Mouse (Mus musculus): Measurements from ENCODE around the gene Nfia. TPM values are rescaled to one million over a fixed set of nuclear protein-coding genes. Genes with fewer than 3 reads are reported as not detected.
A peak's percentile ranks its signal among the peaks of the same experiment; 100 is the strongest.

Nfia gene
- polyA plus RNA-seq, 1 experiment from 2014 or later = 51.0 TPM

DNA sequence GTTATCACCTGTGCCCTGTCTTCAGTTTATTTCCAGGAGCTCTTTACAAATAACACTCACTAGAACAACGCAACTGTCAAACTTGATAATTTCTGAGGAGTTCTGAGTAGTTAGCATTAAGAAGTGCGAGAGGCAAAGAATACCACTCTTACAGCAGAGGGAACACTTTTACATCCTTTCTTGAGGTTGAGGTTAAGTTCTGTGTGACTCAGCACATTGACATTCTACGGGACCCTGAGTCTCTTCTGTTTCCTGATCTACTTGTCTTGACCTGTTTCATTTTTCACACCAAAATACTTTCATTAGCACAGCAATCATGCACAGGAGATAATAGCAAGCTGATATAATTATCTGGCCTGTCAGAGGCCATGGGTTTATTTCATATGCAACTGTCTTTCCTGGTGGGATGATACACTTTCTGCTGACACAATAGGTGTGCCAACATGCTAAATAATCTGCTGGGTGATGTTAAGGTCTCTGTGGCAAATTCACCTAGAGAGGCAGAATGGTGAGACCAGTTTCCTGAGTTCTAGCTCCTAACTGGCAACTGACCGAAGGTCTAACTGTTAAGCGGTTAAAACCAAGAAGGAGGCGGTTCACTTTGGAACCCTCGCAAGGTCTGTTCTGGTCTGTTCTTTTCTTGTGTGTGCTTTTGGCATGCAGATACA, 59.2 kb downstream of the Nfia start:
- peaks cover 38% of the 10 kb centered on the region for H3K4me1 ChIP-seq
- no peaks in the 10 kb centered on the region for H3K9me3 ChIP-seq
- H3K27ac ChIP-seq = no peak overlapping the region
- 92% methylated on average over 7 of the region's 7 CpGs for WGBS
- no peak for ATAC-seq (ENCODE audit: insufficient number of reproducible peaks, insufficient read depth, low FRiP score, low TSS enrichment)
- no peak overlapping the region for H3K4me2 ChIP-seq (replicated peaks)
- H3K36me3 ChIP-seq = no peaks in the 10 kb centered on the region
- H3K27me3 ChIP-seq = no peaks in the 10 kb centered on the region
- no peak overlapping the region for H3K9ac ChIP-seq
- H3K4me3 ChIP-seq = no peak overlapping the region

DNA sequence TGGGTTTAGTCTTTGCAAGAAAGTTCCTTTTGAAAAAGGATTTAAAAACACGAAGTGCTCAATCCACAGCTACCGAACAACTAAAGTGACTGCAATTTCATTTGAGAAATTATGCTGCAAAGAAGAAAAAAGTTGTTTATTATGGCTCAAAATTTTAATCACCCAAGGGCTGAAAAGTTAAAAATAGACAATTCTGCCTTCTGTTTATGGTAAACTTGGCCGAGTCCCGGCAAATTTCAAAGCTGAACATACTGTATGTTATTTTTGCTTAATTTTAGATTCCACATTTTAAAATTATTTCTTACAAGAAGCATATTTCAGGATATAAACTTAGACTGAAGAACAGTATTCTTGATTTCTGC, 59.7 kb downstream of the Nfia start:
- H3K4me1 ChIP-seq = peaks cover 35% of the 10 kb centered on the region
- no peak overlapping the region for H3K27ac ChIP-seq
- no peaks in the 10 kb centered on the region for H3K36me3 ChIP-seq
- H3K4me3 ChIP-seq = no peak overlapping the region
- H3K4me2 ChIP-seq (replicated peaks) = no peak overlapping the region
- ATAC-seq (ENCODE audit: insufficient number of reproducible peaks, insufficient read depth, low FRiP score, low TSS enrichment) = no peak
- H3K9me3 ChIP-seq = no peaks in the 10 kb centered on the region
- 93% methylated on average over 4 of the region's 4 CpGs for WGBS
- no peaks in the 10 kb centered on the region for H3K27me3 ChIP-seq
- H3K9ac ChIP-seq = no peak overlapping the region

DNA sequence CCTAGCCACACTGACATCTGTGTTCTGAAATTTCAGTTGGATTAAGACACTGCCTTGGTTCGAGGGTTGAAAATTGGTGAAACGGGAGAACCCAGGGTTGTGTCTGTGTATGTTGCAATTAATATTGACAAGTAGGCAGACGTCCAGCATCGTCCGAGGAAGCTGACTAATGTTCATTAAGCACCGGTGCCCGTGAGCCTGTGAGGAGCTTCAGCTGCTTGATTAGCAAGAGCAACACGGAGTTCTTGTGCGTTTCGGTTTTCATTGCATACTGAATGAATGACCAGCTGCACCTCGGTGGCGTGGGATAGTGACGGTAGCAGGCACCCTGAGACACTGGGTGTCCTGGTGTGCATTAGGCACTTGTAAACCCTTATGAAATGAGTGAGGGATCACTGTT, 64.3 kb downstream of the Nfia start:
- Histone ChIP-seq H3K4me1 (peaks cover 43% of the 10 kb centered on the region), H3K27me3 (no peaks in the 10 kb centered on the region)

DNA sequence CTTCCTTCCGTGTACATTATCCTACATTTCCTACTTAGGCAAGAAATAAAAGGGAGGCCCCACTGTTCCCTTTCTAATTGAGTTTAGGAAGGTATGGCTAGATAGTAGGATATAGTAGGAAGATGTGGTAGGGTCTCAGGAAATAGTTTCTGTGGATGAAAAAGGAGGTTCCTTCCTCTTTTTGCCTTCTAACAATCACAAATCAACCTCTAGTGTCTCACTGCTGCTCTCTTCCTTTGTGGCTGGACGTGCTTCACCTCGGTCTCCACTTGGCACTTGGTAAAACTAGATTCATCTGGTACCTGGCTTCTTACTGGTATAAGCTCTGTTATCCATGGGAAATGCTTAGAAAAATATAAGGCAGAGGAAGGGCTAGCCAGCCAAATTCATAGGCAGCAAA, 65.2 kb downstream of the Nfia start:
- H3K27ac ChIP-seq = no peak overlapping the region
- peaks cover 43% of the 10 kb centered on the region for H3K4me1 ChIP-seq
- H3K9me3 ChIP-seq = no peaks in the 10 kb centered on the region
- WGBS = 92% methylated on average over 3 of the region's 3 CpGs
- H3K9ac ChIP-seq = no peak overlapping the region
- H3K4me2 ChIP-seq (replicated peaks) = no peak overlapping the region
- H3K36me3 ChIP-seq = no peaks in the 10 kb centered on the region
- no peak overlapping the region for H3K4me3 ChIP-seq
- ATAC-seq (ENCODE audit: insufficient number of reproducible peaks, insufficient read depth, low FRiP score, low TSS enrichment) = no peak
- H3K27me3 ChIP-seq = no peaks in the 10 kb centered on the region

More for the DNA sequence above, 64.3 kb downstream of the Nfia start:
- Histone ChIP-seq H3K36me3 (no peaks in the 10 kb centered on the region), H3K27ac (no peak overlapping the region), H3K9ac (no peak overlapping the region), H3K9me3 (no peaks in the 10 kb centered on the region), H3K4me2 (replicated peaks) (no peak overlapping the region), H3K4me3 (no peak overlapping the region)
- no peak for ATAC-seq (ENCODE audit: insufficient number of reproducible peaks, insufficient read depth, low FRiP score, low TSS enrichment)
- WGBS = 48% methylated on average over 13 of the region's 13 CpGs

DNA sequence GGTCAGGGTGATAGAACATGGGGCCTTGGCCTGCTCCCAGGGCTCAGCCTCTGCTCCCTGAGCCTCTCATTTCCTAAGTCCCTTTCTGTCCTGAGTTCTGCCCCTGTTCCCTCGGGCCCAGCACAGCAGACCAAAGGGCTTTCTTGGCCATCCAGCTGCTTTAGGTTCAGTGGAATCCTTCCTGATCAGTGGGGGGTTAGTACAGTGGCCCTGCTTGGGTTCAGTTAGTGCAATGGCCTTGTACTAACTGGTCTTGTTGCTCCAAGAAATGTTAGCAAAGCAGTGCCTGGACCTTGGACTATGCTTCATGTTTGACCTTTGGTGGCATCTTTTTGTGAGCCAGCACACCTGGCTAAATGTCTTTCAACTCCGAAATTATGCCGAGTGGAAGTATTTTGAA, 66.1 kb downstream of the Nfia start:
- ATAC-seq (ENCODE audit: insufficient number of reproducible peaks, insufficient read depth, low FRiP score, low TSS enrichment) = no peak
- Histone ChIP-seq H3K27ac (no peak overlapping the region), H3K4me3 (no peak overlapping the region), H3K9ac (no peak overlapping the region), H3K27me3 (no peaks in the 10 kb centered on the region), H3K4me2 (replicated peaks) (no peak overlapping the region), H3K36me3 (no peaks in the 10 kb centered on the region), H3K4me1 (peaks cover 45% of the 10 kb centered on the region), H3K9me3 (no peaks in the 10 kb centered on the region)
- WGBS = 65% methylated on average over 3 of the region's 3 CpGs

DNA sequence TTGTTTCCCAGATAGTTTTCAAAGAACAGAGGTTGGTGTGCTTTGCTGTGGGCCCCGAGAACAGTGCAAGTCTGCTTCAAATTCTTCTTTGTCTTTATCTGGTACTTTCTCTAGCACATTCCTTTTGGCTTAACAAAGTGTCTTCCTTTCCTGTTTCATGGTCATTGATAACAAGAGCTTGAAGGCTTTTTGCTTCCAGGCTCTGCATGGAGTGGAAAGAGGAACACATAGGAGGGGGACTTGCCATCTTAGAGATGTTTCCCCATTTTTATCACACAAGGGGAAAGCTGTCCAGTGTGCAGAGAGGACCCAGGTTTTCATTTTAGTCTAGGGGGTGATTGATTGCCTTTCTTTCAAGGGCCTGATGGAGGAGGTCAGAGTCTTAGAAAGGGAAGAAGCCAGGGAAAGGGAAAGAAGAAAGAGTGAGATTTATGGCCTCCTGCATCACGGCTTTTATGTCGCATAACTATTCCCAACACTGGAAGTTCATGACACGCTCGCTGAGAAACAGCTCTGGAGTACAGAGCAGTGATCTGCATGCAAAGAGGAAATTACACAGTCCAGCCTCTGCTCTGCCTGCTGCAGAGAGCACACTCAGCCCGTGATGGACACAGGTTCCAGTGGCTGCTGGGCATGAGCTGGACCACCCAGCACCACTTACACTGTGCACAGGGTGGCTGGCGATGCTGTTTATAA, 67.0 kb downstream of the Nfia start:
- no peak overlapping the region for H3K9ac ChIP-seq
- no peaks in the 10 kb centered on the region for H3K9me3 ChIP-seq
- WGBS = 69% methylated on average over 7 of the region's 7 CpGs
- no peaks in the 10 kb centered on the region for H3K27me3 ChIP-seq
- no peak overlapping the region for H3K4me2 ChIP-seq (replicated peaks)
- no peak overlapping the region for H3K4me3 ChIP-seq
- peaks cover 48% of the 10 kb centered on the region for H3K4me1 ChIP-seq
- no peak for ATAC-seq (ENCODE audit: insufficient number of reproducible peaks, insufficient read depth, low FRiP score, low TSS enrichment)
- H3K36me3 ChIP-seq = no peaks in the 10 kb centered on the region
- peak overlapping the region; percentile 14; the same call in 1 of the 2 replicates for H3K27ac ChIP-seq

DNA sequence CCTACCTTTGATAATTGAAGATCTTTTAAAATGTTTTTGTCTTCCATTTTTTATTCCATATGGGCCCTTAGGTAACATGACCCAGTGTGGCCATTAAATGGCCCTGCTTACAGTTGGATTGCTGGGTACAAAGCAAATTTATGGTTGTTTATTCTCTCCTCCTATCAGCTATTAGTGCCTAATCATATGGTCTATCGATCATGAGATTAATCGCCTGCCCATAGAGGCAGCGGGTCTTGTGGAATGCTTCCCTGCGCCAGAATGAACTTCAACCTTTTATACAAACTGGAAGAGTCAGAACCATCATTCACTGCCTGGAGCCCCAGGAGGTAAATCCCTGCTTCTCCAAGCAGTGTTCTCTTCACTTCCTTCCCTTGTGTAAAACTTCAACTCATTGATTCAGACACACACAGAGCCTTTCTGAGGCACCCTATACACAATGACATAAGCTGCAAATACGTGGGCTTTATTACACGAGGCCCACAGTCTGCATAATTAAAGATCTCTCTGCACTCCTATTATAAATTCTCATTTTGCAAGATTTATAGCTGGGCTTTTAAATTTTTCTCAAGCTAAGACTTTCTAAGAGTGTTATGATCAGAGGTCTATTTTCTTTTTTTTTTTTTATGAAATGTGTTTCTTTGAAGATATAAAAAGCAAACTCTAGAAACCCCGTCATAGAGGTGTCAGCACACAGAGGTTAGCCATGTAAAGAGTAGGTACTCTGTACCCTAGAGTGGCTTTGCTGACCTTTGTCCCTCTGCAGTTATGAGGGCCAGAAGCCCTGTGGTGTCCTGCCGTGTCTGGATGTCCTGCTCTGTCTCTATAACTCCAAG, 67.9 kb downstream of the Nfia start:
- Histone ChIP-seq H3K4me2 (replicated peaks) (no peak overlapping the region), H3K27me3 (no peaks in the 10 kb centered on the region), H3K4me3 (no peak overlapping the region), H3K36me3 (no peaks in the 10 kb centered on the region), H3K4me1 (peaks cover 52% of the 10 kb centered on the region), H3K9me3 (no peaks in the 10 kb centered on the region), H3K9ac (no peak overlapping the region), H3K27ac (no peak overlapping the region)
- no peak for ATAC-seq (ENCODE audit: insufficient number of reproducible peaks, insufficient read depth, low FRiP score, low TSS enrichment)
- WGBS = 64% methylated on average over 8 of the region's 8 CpGs

DNA sequence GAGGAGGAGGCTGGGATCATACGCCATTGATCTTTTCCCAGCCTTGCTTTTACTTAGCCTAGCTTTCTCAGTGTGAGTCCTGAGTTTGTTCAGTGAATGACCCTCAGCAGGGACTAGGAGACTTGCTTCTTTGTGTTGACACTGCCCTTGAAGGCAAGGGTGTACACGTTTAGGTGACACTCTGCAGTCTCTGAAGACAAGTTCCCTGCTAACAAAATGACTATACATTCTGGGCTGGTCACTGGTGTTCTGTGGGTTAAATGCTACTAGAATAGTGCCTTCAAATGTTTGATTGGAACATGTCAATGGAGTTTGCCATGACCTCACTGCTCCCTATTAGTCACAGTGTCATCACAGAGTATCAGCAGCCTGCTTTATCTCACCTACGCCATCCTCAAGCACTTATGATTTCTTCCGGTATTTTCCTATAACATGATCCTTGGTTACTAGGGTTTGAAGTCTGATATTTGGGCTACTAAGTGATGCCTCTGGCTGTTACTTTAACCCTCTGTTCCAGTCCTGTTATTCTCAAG, 68.6 kb downstream of the Nfia start:
- Histone ChIP-seq H3K27ac (no peak overlapping the region), H3K9me3 (no peaks in the 10 kb centered on the region), H3K4me2 (replicated peaks) (no peak overlapping the region), H3K27me3 (no peaks in the 10 kb centered on the region), H3K9ac (no peak overlapping the region), H3K4me3 (no peak overlapping the region), H3K4me1 (peaks cover 56% of the 10 kb centered on the region), H3K36me3 (no peaks in the 10 kb centered on the region)
- no peak for ATAC-seq (ENCODE audit: insufficient number of reproducible peaks, insufficient read depth, low FRiP score, low TSS enrichment)
- 64% methylated on average over 4 of the region's 4 CpGs for WGBS

DNA sequence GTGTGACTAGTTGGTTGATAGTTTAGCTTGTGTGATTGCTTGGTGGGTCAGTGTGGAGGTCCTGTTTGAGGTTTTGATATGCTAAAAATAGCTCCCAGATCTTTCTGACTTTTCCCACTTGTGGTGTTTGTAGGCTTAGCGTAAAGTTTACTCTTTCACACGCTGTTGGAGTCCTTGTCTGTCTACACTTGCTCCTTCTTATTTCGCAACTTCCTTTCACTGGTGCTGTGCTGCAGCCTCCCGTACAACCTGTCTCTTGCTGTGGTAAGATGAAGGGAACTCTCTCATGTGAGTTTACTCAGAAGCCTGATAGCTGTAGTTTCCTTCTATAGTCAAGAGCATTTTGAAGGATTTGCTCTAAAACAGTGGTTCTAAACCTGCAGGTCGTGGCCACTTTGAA, 69.2 kb downstream of the Nfia start:
- H3K9me3 ChIP-seq = no peaks in the 10 kb centered on the region
- H3K4me3 ChIP-seq = no peak overlapping the region
- H3K4me1 ChIP-seq = peaks cover 57% of the 10 kb centered on the region
- no peak overlapping the region for H3K27ac ChIP-seq
- no peak overlapping the region for H3K9ac ChIP-seq
- 72% methylated on average over 5 of the region's 5 CpGs for WGBS
- H3K27me3 ChIP-seq = no peaks in the 10 kb centered on the region
- H3K36me3 ChIP-seq = no peaks in the 10 kb centered on the region
- no peak for ATAC-seq (ENCODE audit: insufficient number of reproducible peaks, insufficient read depth, low FRiP score, low TSS enrichment)
- H3K4me2 ChIP-seq (replicated peaks) = no peak overlapping the region

DNA sequence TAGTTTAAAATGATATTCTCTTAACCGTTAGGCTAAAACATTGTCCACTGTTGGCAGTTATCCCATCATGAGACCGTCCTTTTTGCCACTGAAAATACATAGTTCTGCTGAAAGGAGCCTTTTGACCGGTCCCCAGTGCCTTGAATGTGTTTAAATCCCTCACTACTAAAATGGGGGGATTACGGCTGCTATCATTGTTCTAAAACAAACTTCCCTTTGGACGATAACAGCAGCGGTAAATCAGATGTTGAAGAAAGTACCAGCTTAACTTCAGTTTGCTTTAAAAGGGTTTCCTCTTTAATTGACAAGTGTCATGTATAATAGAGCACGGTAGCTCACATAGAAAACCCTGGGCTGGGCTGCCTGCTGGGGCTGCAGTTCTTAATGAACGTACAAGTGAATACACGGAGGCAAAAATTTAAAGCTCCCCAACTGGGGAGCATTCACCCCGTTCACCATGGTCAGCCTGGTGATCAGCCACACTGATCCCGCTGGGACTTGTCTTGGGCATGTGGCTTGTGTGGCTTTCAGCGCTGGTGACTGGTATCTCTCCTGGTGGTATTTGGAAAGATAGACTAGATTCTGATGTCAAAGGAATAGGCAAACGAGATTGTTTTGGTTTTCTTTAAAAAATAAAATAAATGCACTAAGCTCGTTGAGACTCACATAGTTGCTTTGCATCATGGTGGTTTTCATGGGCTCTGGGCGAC, 71.6 kb downstream of the Nfia start:
- no peak overlapping the region for H3K9ac ChIP-seq
- 42% methylated on average over 15 of the region's 15 CpGs for WGBS
- peaks cover 54% of the 10 kb centered on the region for H3K4me1 ChIP-seq
- H3K9me3 ChIP-seq = no peaks in the 10 kb centered on the region
- ATAC-seq (ENCODE audit: insufficient number of reproducible peaks, insufficient read depth, low FRiP score, low TSS enrichment) = no peak
- peak overlapping the region; percentile 34; the same call in 1 of the 2 replicates for H3K4me2 ChIP-seq (replicated peaks)
- peak overlapping the region; percentile 82 for H3K27ac ChIP-seq
- no peak overlapping the region for H3K4me3 ChIP-seq
- peaks cover 4% of the 10 kb centered on the region for H3K36me3 ChIP-seq
- no peaks in the 10 kb centered on the region for H3K27me3 ChIP-seq

DNA sequence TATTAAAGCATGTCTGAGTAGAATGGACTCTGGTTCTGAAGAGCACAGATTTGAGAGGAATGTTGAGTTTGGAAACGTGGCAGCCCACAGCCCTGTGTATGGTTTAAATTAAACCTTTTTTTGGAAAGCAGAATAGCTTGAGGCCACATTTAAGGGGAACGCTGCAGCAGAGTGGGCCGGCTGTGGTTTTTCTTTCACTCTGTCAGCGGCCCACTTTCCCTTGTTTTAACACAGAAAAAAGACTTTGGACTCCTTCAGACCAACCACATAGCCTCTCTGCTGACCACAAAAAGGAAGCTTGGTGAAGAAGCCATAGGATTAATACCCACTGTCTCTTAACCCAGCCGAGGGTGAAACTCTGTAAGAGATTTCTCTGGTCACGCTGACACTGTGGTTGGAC, 72.4 kb downstream of the Nfia start:
- H3K9ac ChIP-seq = no peak overlapping the region
- H3K4me2 ChIP-seq (replicated peaks) = peak overlapping the region; percentile 34
- 6% methylated on average over 6 of the region's 6 CpGs for WGBS
- peak overlapping the region; percentile 82 for H3K27ac ChIP-seq
- no peak for ATAC-seq (ENCODE audit: insufficient number of reproducible peaks, insufficient read depth, low FRiP score, low TSS enrichment)
- H3K36me3 ChIP-seq = peaks cover 4% of the 10 kb centered on the region
- H3K9me3 ChIP-seq = no peaks in the 10 kb centered on the region
- no peak overlapping the region for H3K4me3 ChIP-seq
- no peaks in the 10 kb centered on the region for H3K27me3 ChIP-seq
- H3K4me1 ChIP-seq = peaks cover 46% of the 10 kb centered on the region
